Mouse (Mus musculus) MEL (cell line): ENCODE data around the gene Pip4k2c. TPM values are rescaled to one million over a fixed set of nuclear protein-coding genes. Genes with fewer than 3 reads are reported as not detected.

Source experiments
- DNase-seq: peaks from one replicate; pipeline ENCODE4 v3.0.0; 2011; ENCODE audit warnings: low read depth, low spot score
- H3K27ac ChIP-seq: 2 replicates; pipeline ENCODE4 v1.5.1; 2012; ENCODE audit warnings: low read depth, mild to moderate bottlenecking, control low read depth, low read length, moderate library complexity; ENCODE audit not compliant: control insufficient read depth
- H3K27me3 ChIP-seq, 2 experiments: fragments of 150-350 bp in 1 of 2; sonication (generic) in 1 of 2; 2 replicates each; pipeline ENCODE4 v1.6.1; 2012; ENCODE audit warnings: low read length in 2 of 2, mild to moderate bottlenecking in 2 of 2, improper control_type of control experiment in 1 of 2, moderate library complexity in 1 of 2; ENCODE audit not compliant: insufficient read depth in 2 of 2, control insufficient read depth in 1 of 2
- H3K36me3 ChIP-seq, 2 experiments: 2 replicates each; pipeline ENCODE4 v1.6.1; 2012 to 2014; ENCODE audit warnings: low read length in 2 of 2, improper control_type of control experiment in 1 of 2, inconsistent platforms in 1 of 2, mild to moderate bottlenecking in 1 of 2; ENCODE audit not compliant: insufficient read depth in 2 of 2, control insufficient read depth in 1 of 2
- H3K4me1 ChIP-seq, 2 experiments: fragments of 150-350 bp in 1 of 2; sonication (generic) in 1 of 2; 2 replicates each; pipeline ENCODE4 v1.6.1; 2012; ENCODE audit warnings: low read length in 2 of 2, improper control_type of control experiment in 1 of 2, mild to moderate bottlenecking in 1 of 2; ENCODE audit not compliant: insufficient read depth in 2 of 2, control insufficient read depth in 1 of 2
- H3K4me3 ChIP-seq, 2 experiments: fragments of 150-350 bp in 1 of 2; sonication (generic) in 1 of 2; 2 replicates each; pipeline ENCODE4 v1.5.1; 2012; ENCODE audit warnings: low read depth in 2 of 2, low read length in 2 of 2, mild to moderate bottlenecking in 2 of 2, moderate library complexity in 2 of 2, control low read depth in 1 of 2, improper control_type of control experiment in 1 of 2; ENCODE audit not compliant: control insufficient read depth in 1 of 2, insufficient read depth in 1 of 2
- H3K79me2 ChIP-seq: 2 replicates; pipeline ENCODE4 v1.6.1; 2012; ENCODE audit warnings: mild to moderate bottlenecking, low read length, moderate library complexity; ENCODE audit not compliant: control insufficient read depth, poor library complexity, insufficient read depth
- H3K9ac ChIP-seq: 2 replicates; pipeline ENCODE4 v1.6.1; 2012; ENCODE audit warnings: low read depth, mild to moderate bottlenecking, control low read depth, low read length, moderate library complexity; ENCODE audit not compliant: control insufficient read depth, poor library complexity, severe bottlenecking
- H3K9me3 ChIP-seq: fragments of 150-350 bp; sonication (generic); replicated peaks from 2 replicates; pipeline ENCODE4 v1.6.1; 2012; ENCODE audit warnings: mild to moderate bottlenecking, low read length, improper control_type of control experiment, moderate library complexity; ENCODE audit not compliant: insufficient read depth
- BHLHE40 ChIP-seq: IDR thresholded peaks from 2 replicates; pipeline ENCODE4 v1.6.1; 2012; ENCODE audit warnings: low read depth, mild to moderate bottlenecking, inconsistent platforms, low read length, improper control_type of control experiment, borderline replicate concordance
- CHD1 ChIP-seq: IDR thresholded peaks from 2 replicates; pipeline ENCODE4 v1.6.1; 2012; ENCODE audit warnings: low read depth, mild to moderate bottlenecking, inconsistent platforms, low read length, improper control_type of control experiment
- CHD2 ChIP-seq: IDR thresholded peaks from 2 replicates; pipeline ENCODE4 v1.6.1; 2011; ENCODE audit warnings: low read length, improper control_type of control experiment
- E2F4 ChIP-seq: IDR thresholded peaks from 2 replicates; pipeline ENCODE4 v1.6.1; 2011; ENCODE audit warnings: low read depth, low read length, improper control_type of control experiment, borderline replicate concordance
- ELF1 ChIP-seq: IDR thresholded peaks from 2 replicates; pipeline ENCODE4 v1.6.1; 2014; ENCODE audit warnings: low read depth, mild to moderate bottlenecking, inconsistent platforms, low read length, improper control_type of control experiment, moderate library complexity
- GABPA ChIP-seq: IDR thresholded peaks from 2 replicates; pipeline ENCODE4 v1.6.1; 2012; ENCODE audit warnings: low read depth, mild to moderate bottlenecking, inconsistent platforms, low read length, improper control_type of control experiment, moderate library complexity
- GATA1 ChIP-seq: IDR thresholded peaks from 2 replicates; pipeline ENCODE4 v1.6.1; 2011; ENCODE audit warnings: low read depth, low read length, improper control_type of control experiment
- HCFC1 ChIP-seq: IDR thresholded peaks from 2 replicates; pipeline ENCODE4 v1.6.1; 2012; ENCODE audit warnings: low read depth, mild to moderate bottlenecking, inconsistent platforms, low read length, improper control_type of control experiment, moderate library complexity
- JUND ChIP-seq: IDR thresholded peaks from 2 replicates; pipeline ENCODE4 v1.6.1; 2011; ENCODE audit warnings: low read depth, mild to moderate bottlenecking, improper control_type of control experiment, low read length
- KAT2A ChIP-seq: conservative IDR thresholded peaks from 2 replicates; pipeline ENCODE4 v1.6.1; 2012; ENCODE audit warnings: low read depth, low read length, improper control_type of control experiment, inconsistent platforms
- MAX ChIP-seq: IDR thresholded peaks from 2 replicates; pipeline ENCODE4 v1.6.1; 2011; ENCODE audit warnings: low read length, improper control_type of control experiment
- MEF2A ChIP-seq: IDR thresholded peaks from 2 replicates; pipeline ENCODE4 v1.6.1; 2014; ENCODE audit warnings: low read depth, mild to moderate bottlenecking, inconsistent platforms, low read length, improper control_type of control experiment; ENCODE audit not compliant: poor library complexity, insufficient replicate concordance, severe bottlenecking; ENCODE audit errors: extremely low read depth
- MYC ChIP-seq: IDR thresholded peaks from 2 replicates; pipeline ENCODE4 v1.6.1; 2011; ENCODE audit warnings: low read depth, mild to moderate bottlenecking, low read length, improper control_type of control experiment, moderate library complexity
- NRF1 ChIP-seq: IDR thresholded peaks from 2 replicates; pipeline ENCODE4 v1.6.1; 2014; ENCODE audit warnings: low read depth, mild to moderate bottlenecking, inconsistent platforms, low read length, improper control_type of control experiment, moderate library complexity; ENCODE audit not compliant: poor library complexity, insufficient read depth, severe bottlenecking
- POLR2A ChIP-seq, 2 experiments: IDR thresholded peaks; 2 replicates each; pipeline ENCODE4 v1.6.1; 2011 to 2012; ENCODE audit warnings: low read length in 2 of 2, mild to moderate bottlenecking in 2 of 2, control low read depth in 1 of 2, improper control_type of control experiment in 1 of 2, low read depth in 1 of 2, moderate library complexity in 1 of 2; ENCODE audit not compliant: control insufficient read depth in 1 of 2, insufficient read depth in 1 of 2, poor library complexity in 1 of 2
- POLR2AphosphoS5 ChIP-seq: IDR thresholded peaks from 2 replicates; pipeline ENCODE4 v1.6.1; 2012; ENCODE audit warnings: low read depth, borderline replicate concordance, mild to moderate bottlenecking, inconsistent platforms, low read length, moderate library complexity, mixed read lengths
- RAD21 ChIP-seq: IDR thresholded peaks from 2 replicates; pipeline ENCODE4 v1.6.1; 2011; ENCODE audit warnings: mild to moderate bottlenecking, low read depth, low read length, improper control_type of control experiment
- RCOR1 ChIP-seq: IDR thresholded peaks from 2 replicates; pipeline ENCODE4 v1.6.1; 2012; ENCODE audit warnings: low read depth, mild to moderate bottlenecking, inconsistent platforms, low read length, improper control_type of control experiment
- SIN3A ChIP-seq: IDR thresholded peaks from 2 replicates; pipeline ENCODE4 v1.6.1; 2012; ENCODE audit warnings: low read length, improper control_type of control experiment, inconsistent platforms
- TAL1 ChIP-seq: IDR thresholded peaks from 2 replicates; pipeline ENCODE4 v1.6.1; 2012; ENCODE audit warnings: mild to moderate bottlenecking, inconsistent platforms, low read length, moderate library complexity, mixed read lengths
- TBP ChIP-seq: IDR thresholded peaks from 2 replicates; pipeline ENCODE4 v1.8.0; 2011; ENCODE audit warnings: low read depth, low read length, improper control_type of control experiment
- TCF12 ChIP-seq: IDR thresholded peaks from 2 replicates; pipeline ENCODE4 v1.6.1; 2014; ENCODE audit warnings: low read depth, mild to moderate bottlenecking, inconsistent platforms, low read length, improper control_type of control experiment, moderate library complexity
- UBTF ChIP-seq: IDR thresholded peaks from 2 replicates; pipeline ENCODE4 v1.6.1; 2012; ENCODE audit warnings: low read depth, mild to moderate bottlenecking, inconsistent platforms, low read length, improper control_type of control experiment, moderate library complexity, borderline replicate concordance; ENCODE audit not compliant: insufficient read depth
- USF1 ChIP-seq: IDR thresholded peaks from 2 replicates; pipeline ENCODE4 v1.6.1; 2014; ENCODE audit warnings: low read depth, mild to moderate bottlenecking, inconsistent platforms, low read length, improper control_type of control experiment, moderate library complexity
- ZC3H11A ChIP-seq: IDR thresholded peaks from 2 replicates; pipeline ENCODE4 v1.6.1; 2012; ENCODE audit warnings: low read depth, mild to moderate bottlenecking, inconsistent platforms, low read length, improper control_type of control experiment
- ZKSCAN1 ChIP-seq: IDR thresholded peaks from 2 replicates; pipeline ENCODE4 v1.6.1; 2012; ENCODE audit warnings: low read depth, mild to moderate bottlenecking, inconsistent platforms, low read length, improper control_type of control experiment, moderate library complexity
- ZMIZ1 ChIP-seq: IDR thresholded peaks from 2 replicates; pipeline ENCODE4 v1.6.1; 2012; ENCODE audit warnings: low read depth, mild to moderate bottlenecking, inconsistent platforms, low read length, improper control_type of control experiment, moderate library complexity
- ZNF384 ChIP-seq: IDR thresholded peaks from 2 replicates; pipeline ENCODE4 v1.6.1; 2012; ENCODE audit warnings: low read depth, mild to moderate bottlenecking, inconsistent platforms, low read length, improper control_type of control experiment
- polyA plus RNA-seq, 2 experiments: library from polyadenylated mRNA; stranded (reverse) in 1 of 2; unstranded in 1 of 2; fragments of >175 nt in 1 of 2; fragments of >200 nt in 1 of 2; gene quantifications; 2 replicates each; pipeline versions ENCODE4 v1.2.1 to v1.2.4; 2012; ENCODE audit warnings: low replicate concordance in 2 of 2, low read depth in 1 of 2; ENCODE audit not compliant: insufficient read length in 2 of 2, insufficient read depth in 1 of 2, missing spikeins in 1 of 2
- total RNA-seq: library from RNA; depleted of rRNA; stranded (reverse); fragments of 300-350 nt; gene quantifications from 2 replicates; pipeline ENCODE4 v1.2.3, GENCODE M21; 2012

Gene Pip4k2c
- total and polyA plus RNA-seq, 3 experiments = 31.9 to 58.2 TPM; not detected in 1

- no peaks in the 10 kb centered on the region for H3K79me2 ChIP-seq
- TF ChIP-seq POLR2AphosphoS5 (no peak), GABPA (no peak), MYC (no peak), ELF1 (no peak), RAD21 (no peak), BHLHE40 (no peak), RCOR1 (no peak), MAX (no peak), UBTF (no peak), MEF2A (no peak), JUND (no peak), ZNF384 (no peak), SIN3A (no peak), ZMIZ1 (no peak), GATA1 (no peak)
- TF ChIP-seq, all 39 proteins: peak for 0
- Histone ChIP-seq H3K27me3 (no peaks in the 10 kb centered on the region), H3K9me3 (no peaks in the 10 kb centered on the region), H3K4me1 (no peaks in the 10 kb centered on the region), H3K36me3 (no peaks in the 10 kb centered on the region), H3K9ac (no peak overlapping the region), H3K27ac (no peak overlapping the region), H3K4me3 (no peak overlapping the region)
- DNase-seq = no peak
These were observed 26.9 kb upstream of the Pip4k2c start for GRCm38 (mm10) chr10:127238241-127238824.

DNA sequence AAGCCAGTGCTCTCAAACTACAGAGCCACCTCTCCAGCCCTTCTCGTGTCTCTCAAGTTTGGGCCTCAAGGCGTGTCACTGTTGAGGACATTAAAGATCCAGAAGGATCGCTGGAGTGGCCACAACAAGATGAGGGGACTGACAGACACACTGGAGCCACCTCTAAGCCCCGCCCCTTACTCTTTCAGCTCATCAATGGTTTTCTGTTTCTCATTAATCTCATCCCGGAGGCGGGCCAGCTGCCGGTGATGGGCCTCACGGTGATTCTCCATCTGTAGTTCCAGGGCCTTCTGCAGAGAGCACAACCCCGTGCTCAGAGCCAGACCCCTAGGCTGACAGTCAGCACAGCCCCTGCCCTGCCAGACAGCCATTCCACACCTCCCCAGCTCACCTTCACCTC, 25.2 kb upstream of the Pip4k2c start:
- H3K79me2 ChIP-seq = no peaks in the 10 kb centered on the region
- H3K27me3 ChIP-seq = no peaks in the 10 kb centered on the region
- H3K4me1 ChIP-seq = no peaks in the 10 kb centered on the region

More for the DNA sequence above, 25.2 kb upstream of the Pip4k2c start:
- no peak overlapping the region for H3K27ac ChIP-seq
- no peaks in the 10 kb centered on the region for H3K9me3 ChIP-seq
- TF ChIP-seq POLR2A (IDR thresholded peaks at IDR 0.05; ENCODE audit: control insufficient read depth in 1 of 2, insufficient read depth in 1 of 2, low read depth in 1 of 2, low read length in 2 of 2, poor library complexity in 1 of 2) = no peak
- no peak for TF ChIP-seq GABPA
- no peak for TF ChIP-seq CHD2
- no peak for TF ChIP-seq E2F4
- no peak for TF ChIP-seq CHD1
- no peak for TF ChIP-seq RAD21
- TF ChIP-seq UBTF = no peak
- no peak for TF ChIP-seq KAT2A
- TF ChIP-seq ZC3H11A = no peak
- no peak for TF ChIP-seq USF1
- no peak for TF ChIP-seq HCFC1
- no peak for TF ChIP-seq ZKSCAN1
- no peak for TF ChIP-seq MAX
- no peak for TF ChIP-seq TAL1
- no peak for TF ChIP-seq NRF1
- TF ChIP-seq TCF12 = no peak
- TF ChIP-seq TBP = no peak
- TF ChIP-seq, all 39 proteins: peak for 0
- Histone ChIP-seq H3K9ac (no peak overlapping the region), H3K36me3 (no peaks in the 10 kb centered on the region), H3K4me3 (no peak overlapping the region)
- no peak for DNase-seq
